Mouse (Mus musculus): ENCODE measurements at regions not wholly inside any gene's neighbourhood (a gene's known extent, or its start where the extent isn't known, plus 50 kb on each side); places are given as distances from the start of the nearest gene placed in this dataset.

- H3K27me3 ChIP-seq (ENCODE audit: control insufficient read depth, insufficient read depth, low read length): no peaks in the 10 kb centered on the region
- TF ChIP-seq CTCF (IDR thresholded peaks at IDR 0.05; ENCODE audit: low read depth) (no peak), EP300 (optimal IDR thresholded peaks at IDR 0.05) (no peak)
- H3K27ac ChIP-seq (replicated peaks): no peak overlapping the region
- no peak overlapping the region for H3K9ac ChIP-seq (ENCODE audit: low read length)
- ATAC-seq (ENCODE audit: low FRiP score, low TSS enrichment): no peak
- no peak overlapping the region for H3K4me2 ChIP-seq (replicated peaks; ENCODE audit: low read depth)
- no peaks in the 10 kb centered on the region for H3K4me1 ChIP-seq (replicated peaks; ENCODE audit: control insufficient read depth, insufficient read depth)
- DNase-seq (ENCODE audit: low spot score): no peak
- no peak overlapping the region for H3K4me3 ChIP-seq (ENCODE audit: low read depth, low read length)
- no peaks in the 10 kb centered on the region for H3K9me3 ChIP-seq (ENCODE audit: control insufficient read depth, low read length)
- no peaks in the 10 kb centered on the region for H3K36me3 ChIP-seq (ENCODE audit: control insufficient read depth, insufficient read depth, low read length)
These were observed 365.4 kb upstream of the Adgrl4 start for GRCm38 (mm10) chr3:151072322-151072721.

- Histone ChIP-seq H3K4me2 (replicated peaks; ENCODE audit: low read depth) (no peak overlapping the region), H3K9ac (ENCODE audit: low read length) (no peak overlapping the region), H3K4me1 (replicated peaks; ENCODE audit: control insufficient read depth, insufficient read depth) (no peaks in the 10 kb centered on the region), H3K27me3 (ENCODE audit: control insufficient read depth, insufficient read depth, low read length) (no peaks in the 10 kb centered on the region), H3K4me3 (ENCODE audit: low read depth, low read length) (no peak overlapping the region), H3K36me3 (ENCODE audit: control insufficient read depth, insufficient read depth, low read length) (no peaks in the 10 kb centered on the region), H3K9me3 (ENCODE audit: control insufficient read depth, low read length) (no peaks in the 10 kb centered on the region), H3K27ac (replicated peaks) (no peak overlapping the region)
- DNase-seq (ENCODE audit: low spot score) (no peak), ATAC-seq (ENCODE audit: low FRiP score, low TSS enrichment) (no peak)
- WGBS: 63% methylated on average over 3 of the region's 3 CpGs
- no peak for TF ChIP-seq EP300 (optimal IDR thresholded peaks at IDR 0.05)
- no peak for TF ChIP-seq CTCF (IDR thresholded peaks at IDR 0.05; ENCODE audit: low read depth)
These were observed 320.9 kb upstream of the Adgrl4 start for GRCm38 (mm10) chr3:151116831-151117230.

GRCm38 (mm10) chr3:151117583-151118041 lies 320.1 kb upstream of the Adgrl4 start:
- DNase-seq (ENCODE audit: low spot score) (no peak), ATAC-seq (ENCODE audit: low FRiP score, low TSS enrichment) (no peak)
- H3K4me3 ChIP-seq (ENCODE audit: low read depth, low read length): no peak overlapping the region
- 49% methylated on average over 3 of the region's 3 CpGs for WGBS
- no peaks in the 10 kb centered on the region for H3K9me3 ChIP-seq (ENCODE audit: control insufficient read depth, low read length)
- no peaks in the 10 kb centered on the region for H3K36me3 ChIP-seq (ENCODE audit: control insufficient read depth, insufficient read depth, low read length)
- H3K27ac ChIP-seq (replicated peaks): no peak overlapping the region
- no peaks in the 10 kb centered on the region for H3K4me1 ChIP-seq (replicated peaks; ENCODE audit: control insufficient read depth, insufficient read depth)
- TF ChIP-seq EP300 (optimal IDR thresholded peaks at IDR 0.05) (no peak), CTCF (IDR thresholded peaks at IDR 0.05; ENCODE audit: low read depth) (no peak)
- H3K27me3 ChIP-seq (ENCODE audit: control insufficient read depth, insufficient read depth, low read length): no peaks in the 10 kb centered on the region
- H3K9ac ChIP-seq (ENCODE audit: low read length): no peak overlapping the region
- H3K4me2 ChIP-seq (replicated peaks; ENCODE audit: low read depth): no peak overlapping the region

GRCm38 (mm10) chr3:151124131-151124530 lies 313.6 kb upstream of the Adgrl4 start:
- Histone ChIP-seq H3K4me2 (replicated peaks; ENCODE audit: low read depth) (no peak overlapping the region), H3K9me3 (ENCODE audit: control insufficient read depth, low read length) (no peaks in the 10 kb centered on the region), H3K9ac (ENCODE audit: low read length) (no peak overlapping the region), H3K36me3 (ENCODE audit: control insufficient read depth, insufficient read depth, low read length) (no peaks in the 10 kb centered on the region), H3K27ac (replicated peaks) (no peak overlapping the region), H3K4me3 (ENCODE audit: low read depth, low read length) (no peak overlapping the region), H3K4me1 (replicated peaks; ENCODE audit: control insufficient read depth, insufficient read depth) (no peaks in the 10 kb centered on the region), H3K27me3 (ENCODE audit: control insufficient read depth, insufficient read depth, low read length) (no peaks in the 10 kb centered on the region)
- WGBS: 74% methylated on average over 5 of the region's 5 CpGs
- DNase-seq (ENCODE audit: low spot score) (no peak), ATAC-seq (ENCODE audit: low FRiP score, low TSS enrichment) (no peak)
- no peak for TF ChIP-seq CTCF (IDR thresholded peaks at IDR 0.05; ENCODE audit: low read depth)
- no peak for TF ChIP-seq EP300 (optimal IDR thresholded peaks at IDR 0.05)

GRCm38 (mm10) chr3:151146889-151147288 lies 290.8 kb upstream of the Adgrl4 start:
- Histone ChIP-seq H3K4me1 (replicated peaks; ENCODE audit: control insufficient read depth, insufficient read depth) (no peaks in the 10 kb centered on the region), H3K9ac (ENCODE audit: low read length) (no peak overlapping the region), H3K9me3 (ENCODE audit: control insufficient read depth, low read length) (no peaks in the 10 kb centered on the region), H3K4me2 (replicated peaks; ENCODE audit: low read depth) (no peak overlapping the region), H3K27me3 (ENCODE audit: control insufficient read depth, insufficient read depth, low read length) (no peaks in the 10 kb centered on the region), H3K36me3 (ENCODE audit: control insufficient read depth, insufficient read depth, low read length) (no peaks in the 10 kb centered on the region), H3K27ac (replicated peaks) (no peak overlapping the region), H3K4me3 (ENCODE audit: low read depth, low read length) (no peak overlapping the region)
- DNase-seq (ENCODE audit: low spot score): no peak
- ATAC-seq (ENCODE audit: low FRiP score, low TSS enrichment): no peak
- WGBS: 70% methylated on average over 2 of the region's 2 CpGs
- no peak for TF ChIP-seq EP300 (optimal IDR thresholded peaks at IDR 0.05)
- no peak for TF ChIP-seq CTCF (IDR thresholded peaks at IDR 0.05; ENCODE audit: low read depth)

- Histone ChIP-seq H3K9me3 (ENCODE audit: control insufficient read depth, low read length) (no peaks in the 10 kb centered on the region), H3K4me1 (replicated peaks; ENCODE audit: control insufficient read depth, insufficient read depth) (no peaks in the 10 kb centered on the region), H3K9ac (ENCODE audit: low read length) (no peak overlapping the region), H3K36me3 (ENCODE audit: control insufficient read depth, insufficient read depth, low read length) (no peaks in the 10 kb centered on the region), H3K27me3 (ENCODE audit: control insufficient read depth, insufficient read depth, low read length) (no peaks in the 10 kb centered on the region), H3K4me2 (replicated peaks; ENCODE audit: low read depth) (no peak overlapping the region), H3K27ac (replicated peaks) (no peak overlapping the region), H3K4me3 (ENCODE audit: low read depth, low read length) (no peak overlapping the region)
- TF ChIP-seq CTCF (IDR thresholded peaks at IDR 0.05; ENCODE audit: low read depth) (no peak), EP300 (optimal IDR thresholded peaks at IDR 0.05) (no peak)
- 39% methylated on average over 4 of the region's 4 CpGs for WGBS
- DNase-seq (ENCODE audit: low spot score): no peak
- no peak for ATAC-seq (ENCODE audit: low FRiP score, low TSS enrichment)
These were observed 284.3 kb upstream of the Adgrl4 start for GRCm38 (mm10) chr3:151153340-151153739.

All from stomach, postnatal 0 days (tissue).